Mouse (Mus musculus) liver, adult (tissue): Measurements from ENCODE around the gene Adgrv1.
A peak's percentile ranks its signal among the peaks of the same experiment; 100 is the strongest.

ENCODE experiments used
- GATA4 ChIP-seq: IDR thresholded peaks from 2 replicates; pipeline ENCODE4 v1.6.1; 2014; ENCODE audit warnings: mild to moderate bottlenecking, low read length; ENCODE audit not compliant: insufficient replicate concordance

Gene Adgrv1

DNA sequence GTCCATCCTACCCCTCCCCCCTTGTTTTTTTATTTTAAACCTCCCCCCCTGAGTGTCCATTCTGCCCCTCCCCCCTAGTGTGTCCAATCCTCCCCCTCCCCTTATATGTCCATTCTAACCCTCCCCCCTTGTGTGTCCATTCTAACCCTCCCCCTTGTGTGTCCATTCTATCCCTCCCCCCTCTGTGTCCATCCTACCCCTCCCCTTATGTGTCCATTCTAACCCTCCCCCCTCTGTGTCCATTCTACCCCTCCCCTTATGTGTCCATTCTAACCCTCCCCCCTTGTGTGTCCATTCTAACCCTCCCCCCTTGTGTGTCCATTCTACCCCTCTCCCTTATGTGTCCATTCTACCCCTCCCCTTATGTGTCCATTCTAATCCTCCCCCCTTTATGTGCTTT, 159.2 kb downstream of the Adgrv1 start:
- TF ChIP-seq GATA4 = no peak

DNA sequence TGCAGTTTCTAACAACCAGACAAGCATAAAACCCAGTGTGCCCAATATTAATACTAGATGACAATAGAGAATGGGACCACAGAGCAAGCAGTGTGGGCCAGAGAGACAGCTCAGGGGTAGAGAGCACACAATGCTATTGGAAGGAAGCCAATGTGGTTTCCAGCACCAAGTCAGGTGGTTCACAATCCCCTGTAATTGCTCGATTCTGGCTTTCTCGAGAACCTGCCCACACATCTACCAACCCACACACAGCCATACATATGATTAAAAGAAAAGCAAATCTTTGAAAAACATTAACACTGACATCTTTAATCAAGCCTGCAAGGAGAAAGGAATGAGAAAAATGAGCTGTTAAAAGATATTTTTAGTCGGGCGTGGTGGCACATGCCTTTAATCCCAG, 166.3 kb downstream of the Adgrv1 start:
- TF ChIP-seq GATA4 = no peak

- TF ChIP-seq GATA4 = no peak
Measured at GRCm38 (mm10) chr13:81465794-81466193, 167.2 kb downstream of the Adgrv1 start.

- TF ChIP-seq GATA4 = no peak
Measured at GRCm38 (mm10) chr13:81449630-81450029, 183.3 kb downstream of the Adgrv1 start.

GRCm38 (mm10) chr13:81449198-81449597, 183.8 kb downstream of the Adgrv1 start:
- TF ChIP-seq GATA4 = no peak

GRCm38 (mm10) chr13:81441412-81441811, 191.5 kb downstream of the Adgrv1 start:
- no peak for TF ChIP-seq GATA4

DNA sequence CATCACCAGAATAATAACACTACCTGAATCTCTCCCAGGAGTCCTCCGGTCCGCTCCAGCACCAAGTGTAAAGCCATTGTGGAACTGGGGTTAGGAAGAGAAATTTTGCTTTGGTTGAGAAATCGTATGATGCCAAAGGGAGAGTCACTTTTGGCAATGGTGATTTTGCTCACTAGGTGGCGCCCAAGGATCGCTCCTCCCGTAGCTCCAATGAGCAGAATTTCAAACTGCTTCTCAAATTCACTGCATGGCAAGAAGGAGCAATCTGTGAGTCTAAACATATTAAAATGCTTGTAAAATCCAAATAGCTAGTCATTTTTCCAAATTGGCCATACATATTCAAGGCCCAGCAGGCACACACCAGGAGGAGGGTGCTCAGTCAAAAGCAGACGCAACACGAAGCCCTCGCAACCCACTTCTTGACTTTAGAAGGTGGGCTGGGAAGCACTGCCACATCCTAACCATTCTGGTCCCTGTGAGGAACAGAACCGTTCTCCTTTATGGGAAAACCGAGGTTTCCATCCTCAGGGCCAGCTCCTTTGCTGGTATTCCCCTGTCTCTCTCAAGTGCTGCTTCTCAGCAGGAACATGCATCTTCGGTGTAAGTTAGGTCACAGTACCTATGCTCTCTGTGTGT, 193.4 kb downstream of the Adgrv1 start:
- no peak for TF ChIP-seq GATA4

- TF ChIP-seq GATA4 = no peak
Measured at GRCm38 (mm10) chr13:81437088-81437487, 195.9 kb downstream of the Adgrv1 start.

- TF ChIP-seq GATA4 = no peak
Measured at GRCm38 (mm10) chr13:81426896-81427755, 205.8 kb downstream of the Adgrv1 start.

DNA sequence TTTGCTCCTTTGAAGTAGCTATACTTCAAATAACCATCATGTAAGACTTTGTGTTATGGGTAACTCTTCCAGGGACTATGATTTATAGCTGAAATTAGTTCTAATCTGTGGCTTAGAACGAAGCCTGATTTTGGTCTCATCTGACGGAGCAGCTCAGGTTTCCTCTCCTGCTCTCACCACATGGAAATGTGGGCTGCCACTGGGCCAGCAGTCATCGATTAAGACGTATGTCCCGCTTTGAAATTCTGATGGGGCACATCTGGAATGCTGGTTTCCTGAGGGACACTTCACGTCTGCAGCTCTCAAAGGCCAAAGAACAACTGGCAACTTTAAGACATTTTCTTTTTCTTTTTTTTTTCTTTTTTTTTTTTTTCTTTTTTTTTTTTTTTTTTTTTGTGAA, 207.8 kb downstream of the Adgrv1 start:
- no peak for TF ChIP-seq GATA4

DNA sequence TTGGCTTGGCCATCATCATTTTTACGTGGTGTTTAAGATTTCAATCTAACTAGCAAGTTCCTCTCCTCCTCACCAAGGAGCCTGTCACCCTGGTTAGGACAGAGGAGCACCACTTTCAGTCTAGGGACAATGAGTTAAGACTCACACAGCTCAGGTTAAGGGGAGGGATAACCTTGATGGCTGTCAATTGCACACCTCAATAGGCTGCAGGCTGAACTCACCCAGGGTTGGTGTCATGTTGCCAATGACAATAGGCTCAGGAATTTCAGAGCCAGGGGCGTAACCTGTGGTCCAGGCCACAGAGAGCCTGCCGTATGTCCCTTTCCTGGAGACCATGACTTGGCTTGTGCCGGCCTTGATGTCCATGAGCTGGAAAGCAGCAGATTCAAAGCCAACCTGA, 209.0 kb downstream of the Adgrv1 start:
- TF ChIP-seq GATA4 = no peak

DNA sequence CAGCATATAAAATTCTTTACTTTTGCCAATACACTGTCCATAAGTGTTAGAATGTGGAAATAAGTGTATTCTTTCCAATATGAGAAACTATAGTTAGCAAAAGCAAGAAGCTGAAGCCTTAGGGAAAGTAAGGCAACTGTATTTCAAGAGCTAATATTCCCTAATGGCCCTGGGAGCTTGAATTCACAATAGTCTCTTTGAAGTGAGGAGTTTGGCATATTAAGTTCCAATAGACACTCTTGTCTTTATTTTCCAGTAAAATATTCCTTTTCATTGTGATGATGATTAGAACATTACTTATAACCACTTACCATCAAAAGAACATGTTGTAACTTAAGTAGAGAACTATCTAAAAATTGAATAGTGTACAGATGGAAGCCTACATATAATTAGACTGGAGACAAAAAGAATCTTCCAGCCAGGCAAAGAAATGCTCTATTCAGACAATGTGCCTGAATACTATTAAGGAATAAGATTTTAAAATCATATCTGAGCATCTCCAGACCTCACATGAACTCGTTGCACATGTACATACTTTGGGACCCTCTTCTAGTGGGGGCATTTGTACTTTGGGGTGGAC, 225.0 kb downstream of the Adgrv1 start:
- no peak for TF ChIP-seq GATA4

GRCm38 (mm10) chr13:81402826-81403225, 230.1 kb downstream of the Adgrv1 start:
- TF ChIP-seq GATA4 = no peak

GRCm38 (mm10) chr13:81402191-81402590, 230.8 kb downstream of the Adgrv1 start:
- no peak for TF ChIP-seq GATA4

DNA sequence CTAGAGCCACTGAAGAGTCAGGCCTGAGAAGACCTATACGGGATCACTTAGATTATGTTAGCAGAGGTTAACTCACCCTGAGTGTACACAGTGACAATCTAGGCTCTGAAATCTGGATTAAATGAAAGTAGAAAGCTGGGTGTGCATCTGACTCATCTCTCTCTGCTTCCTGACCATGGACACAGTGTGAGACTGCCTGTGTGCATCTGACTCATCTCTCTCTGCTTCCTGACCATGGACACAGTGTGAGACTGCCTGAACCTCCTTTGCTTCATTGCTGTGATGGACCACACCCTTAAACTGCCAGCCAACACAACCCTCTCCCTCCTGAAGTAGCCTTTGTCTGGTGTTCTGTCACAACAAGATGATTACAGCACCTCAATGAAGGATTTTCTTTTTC, 231.2 kb downstream of the Adgrv1 start:
- TF ChIP-seq GATA4 = no peak

GRCm38 (mm10) chr13:81385597-81386362, 247.2 kb downstream of the Adgrv1 start:
- peak; percentile 44; the same call in 1 of the 2 replicates for TF ChIP-seq GATA4

- TF ChIP-seq GATA4 = no peak
Measured at GRCm38 (mm10) chr13:81381835-81382234, 251.1 kb downstream of the Adgrv1 start.
